15 mouse cellular contexts compared by ENCODE assay signal in the genomic region with DNA sequence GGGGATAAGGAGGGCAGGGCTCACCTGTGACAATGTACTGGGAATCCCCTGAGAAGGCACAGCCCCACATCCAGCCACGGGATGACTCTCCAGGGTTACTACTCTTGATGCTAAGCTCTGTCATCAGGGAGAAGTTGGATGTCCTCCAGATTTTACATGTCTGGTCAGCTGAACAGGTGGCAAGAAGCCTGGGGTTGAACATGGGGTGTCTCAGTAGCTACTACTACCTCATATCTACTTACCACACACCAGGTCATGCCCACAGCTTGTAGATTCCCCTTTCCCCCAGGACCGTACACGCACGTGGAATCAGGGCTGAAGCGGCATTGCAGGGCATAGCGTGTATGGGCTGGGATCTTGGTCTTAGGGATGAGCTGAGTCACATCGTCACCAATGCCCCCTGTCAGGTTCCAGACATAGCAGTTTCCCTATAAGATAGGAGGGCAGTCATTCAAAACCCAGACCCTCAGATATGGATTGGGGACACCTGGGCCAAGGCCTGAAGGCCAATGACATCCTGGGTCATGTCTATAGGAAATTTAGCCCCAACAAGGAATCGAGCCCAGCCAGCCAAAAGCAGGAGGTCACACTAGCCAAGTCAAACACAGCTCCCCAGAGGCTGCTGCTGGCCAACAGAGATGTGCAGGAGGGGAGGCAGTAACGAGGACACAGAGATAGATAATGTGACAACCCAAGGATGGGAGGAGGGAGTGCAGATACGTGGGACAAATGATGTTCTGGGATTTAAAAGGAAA. TPM values are rescaled to one million over a fixed set of nuclear protein-coding genes. Genes with fewer than 3 reads are reported as not detected.
"Had no signal": no experiment of that assay in that cellular context is flagged by ENCODE, and none has a peak within 500 bp of the region (broad histone marks: within the 10 kb centered on the region; RNA-seq: fewer than 3 reads in every experiment).

No protein-coding gene starts in this region.

- H3K4me3 ChIP-seq: kidney, embryonic 15.5 days; limb, embryonic 15.5 days; midbrain, embryonic 10.5 days; neural tube, embryonic 13.5 days had no signal

- H3K27me3 ChIP-seq: kidney, embryonic 15.5 days; limb, embryonic 15.5 days; neural tube, embryonic 13.5 days had no signal

- H3K4me2 ChIP-seq: kidney, embryonic 15.5 days; limb, embryonic 15.5 days; neural tube, embryonic 13.5 days had no signal

- H3K9ac ChIP-seq: kidney, embryonic 15.5 days; limb, embryonic 15.5 days had no signal

- H3K27ac ChIP-seq: kidney, embryonic 15.5 days; limb, embryonic 15.5 days; midbrain, embryonic 10.5 days; neural tube, embryonic 13.5 days had no signal

- H3K9me3 ChIP-seq: kidney, embryonic 15.5 days; limb, embryonic 15.5 days; midbrain, embryonic 10.5 days; neural tube, embryonic 13.5 days had no signal

- ATAC-seq: midbrain, embryonic 16.5 days had no signal

- DNase-seq: kidney, postnatal 14 days; layer of hippocampus, postnatal 36 days; lung, adult 18-20 months; retina, postnatal 1 day; right cerebral cortex, postnatal 4 days; spleen, adult 18-20 months; thymus, adult 18-20 months; thymus, postnatal 14 days had no signal

RNA-seq across cellular contexts. Expression of a gene that starts 2.5 kb away (rescaled TPM):
- polyA plus RNA-seq: limb, embryonic 15.5 days; lung, embryonic 16.5 days; neural tube, embryonic 13.5 days; stomach, embryonic 14.5 days had no signal
